Mouse (Mus musculus) hindbrain, embryonic 10.5 days (tissue): Measurements from ENCODE around the gene Lamb1. TPM values are rescaled to one million over a fixed set of nuclear protein-coding genes. Genes with fewer than 3 reads are reported as not detected.

Experiments used
- DNase-seq: peaks from one replicate; pipeline ENCODE4 v3.0.0-alpha.2; 2017; ENCODE audit warnings: low spot score
- H3K27ac ChIP-seq: fragments of 300-500 bp; sonication (generic); 2 replicates; pipeline ENCODE4 v1.5.1; 2016; ENCODE audit warnings: mild to moderate bottlenecking, moderate library complexity
- H3K27me3 ChIP-seq: fragments of 300-500 bp; sonication (generic); 2 replicates; pipeline ENCODE4 v1.6.1; 2016; ENCODE audit warnings: mild to moderate bottlenecking; ENCODE audit not compliant: poor library complexity, insufficient read depth, severe bottlenecking
- H3K36me3 ChIP-seq: fragments of 300-500 bp; sonication (generic); 2 replicates; pipeline ENCODE4 v1.6.1; 2016; ENCODE audit warnings: mild to moderate bottlenecking, moderate library complexity
- H3K4me1 ChIP-seq: fragments of 300-500 bp; sonication (generic); replicated peaks from 2 replicates; pipeline ENCODE4 v1.6.1; 2016; ENCODE audit warnings: mild to moderate bottlenecking
- H3K4me3 ChIP-seq: fragments of 300-500 bp; sonication (generic); 2 replicates; pipeline ENCODE4 v1.5.1; 2016; ENCODE audit warnings: mild to moderate bottlenecking, moderate library complexity
- H3K9me3 ChIP-seq: fragments of 300-500 bp; sonication (generic); 2 replicates; pipeline ENCODE4 v1.6.1; 2016; ENCODE audit warnings: mild to moderate bottlenecking, moderate library complexity
- WGBS: fragments of 180-500 bp; shearing (Covaris S2); methylation state at CpG from one replicate; pipeline ENCODE4 v1.1.7; 2016; 5-methylcytosine and 5-hydroxymethylcytosine counted together
- polyA plus RNA-seq: library from polyadenylated mRNA; unstranded; fragments of >200 nt; fragmentation: Nextera tagmentation; extraction: Ambion mirVana; gene quantifications from 2 replicates; pipeline ENCODE4 v1.2.1, GENCODE M21; 2016

Lamb1 gene
- polyA plus RNA-seq, result 21.8 and 23.7 TPM in 2 replicates

DNA sequence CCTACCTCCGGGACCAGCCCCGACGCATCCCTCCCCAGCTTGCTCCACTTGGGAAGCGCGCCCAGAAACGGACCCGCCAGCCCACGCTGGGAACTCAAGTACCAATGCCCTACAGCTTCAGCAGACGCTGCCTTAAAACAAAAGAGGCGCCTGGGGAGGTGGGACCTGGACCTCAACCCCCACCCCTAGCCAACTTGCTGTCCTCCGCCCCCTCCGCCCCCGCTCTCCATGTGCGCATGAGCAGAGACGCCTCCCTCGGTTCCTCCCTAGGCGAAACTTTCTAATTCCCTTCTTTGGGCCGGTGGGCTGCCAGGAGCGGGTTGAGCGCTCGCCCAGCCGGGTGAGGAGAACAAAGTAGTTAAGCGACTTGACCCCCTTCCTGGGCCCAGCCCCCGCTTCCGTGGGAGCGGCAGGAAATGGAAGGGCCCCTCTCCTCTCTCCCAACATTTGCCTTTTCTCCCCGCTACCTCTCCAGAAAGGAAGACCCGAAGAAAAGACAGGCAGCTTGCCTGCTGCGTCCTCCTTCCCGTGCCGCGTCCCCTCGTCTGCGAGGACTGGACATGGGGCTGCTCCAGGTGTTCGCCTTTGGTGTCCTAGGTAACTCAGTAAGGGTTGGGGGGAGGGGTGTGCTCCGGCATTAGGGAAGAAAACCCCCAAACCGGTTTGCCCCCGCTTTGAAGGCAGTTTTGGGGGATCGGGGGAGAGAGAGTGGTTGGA lies at the start of gene Lamb1:
Lamb1 (plus strand) TSS at position 230 of the 717 bp plus-strand sequence.
- Histone ChIP-seq H3K9me3 (no peaks in the 10 kb centered on the region), H3K36me3 (no peaks in the 10 kb centered on the region), H3K4me3 (peak within 1 kb of the TSS; percentile 53), H3K27ac (peak within 1 kb of the TSS; percentile 75), H3K4me1 (peaks cover 44% of the 10 kb centered on the region), H3K27me3 (peaks cover 66% of the 10 kb centered on the region)
- peak; percentile 71 for DNase-seq
- under 1% methylated on average over 39 of the region's 39 CpGs for WGBS

DNA sequence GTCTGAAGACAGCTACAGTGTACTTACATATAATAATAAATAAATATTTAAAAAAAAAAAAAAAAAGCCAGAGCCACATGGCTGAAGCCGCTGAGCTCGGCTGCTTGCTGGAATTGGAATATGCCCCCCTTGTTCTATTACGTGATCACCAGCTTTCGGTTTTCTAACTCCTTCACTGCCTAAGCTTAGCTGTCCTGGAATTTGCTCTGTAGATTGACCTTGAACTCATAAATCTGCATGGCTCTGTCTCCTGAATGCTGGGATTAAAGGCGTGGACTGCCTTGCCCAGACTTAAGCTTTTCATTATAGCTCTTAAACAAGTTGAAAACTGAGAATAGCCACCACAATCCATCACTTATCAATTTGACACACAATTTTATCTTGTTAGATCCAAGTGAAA lies 47.8 kb upstream of the Lamb1 start:
- 92% methylated on average over 5 of the region's 5 CpGs for WGBS
- Histone ChIP-seq H3K4me1 (peaks cover 2% of the 10 kb centered on the region; the same call in 1 of the 2 replicates), H3K9me3 (no peaks in the 10 kb centered on the region), H3K36me3 (no peaks in the 10 kb centered on the region), H3K27ac (no peak overlapping the region), H3K27me3 (no peaks in the 10 kb centered on the region; the same call in 1 of the 2 replicates), H3K4me3 (no peak overlapping the region)
- DNase-seq, result no peak

DNA sequence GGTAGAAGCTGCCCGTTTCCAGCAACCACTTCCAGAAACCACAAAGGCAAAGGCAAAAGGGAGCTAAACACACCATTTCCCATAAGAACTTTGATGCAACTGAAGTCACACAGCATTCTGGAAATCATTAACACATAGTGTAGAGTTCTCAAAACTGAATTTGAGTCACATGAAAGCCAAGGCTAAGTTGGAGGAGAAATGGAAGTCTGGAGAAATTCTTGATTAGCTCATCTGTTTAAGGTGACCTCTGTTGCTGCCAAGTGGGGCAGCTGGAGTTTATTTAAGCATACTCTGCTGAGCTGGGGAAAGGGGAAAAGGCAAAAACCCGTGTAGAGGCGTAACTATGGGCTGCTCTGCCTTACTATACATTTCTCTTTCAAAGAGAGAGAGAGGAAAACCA lies 46.3 kb upstream of the Lamb1 start:
- no peak for DNase-seq
- Histone ChIP-seq H3K36me3 (no peaks in the 10 kb centered on the region), H3K4me1 (peaks cover 10% of the 10 kb centered on the region; the same call in 1 of the 2 replicates), H3K4me3 (no peak overlapping the region), H3K27ac (no peak overlapping the region), H3K27me3 (no peaks in the 10 kb centered on the region; the same call in 1 of the 2 replicates), H3K9me3 (no peaks in the 10 kb centered on the region)
- 69% methylated on average over 3 of the region's 3 CpGs for WGBS

DNA sequence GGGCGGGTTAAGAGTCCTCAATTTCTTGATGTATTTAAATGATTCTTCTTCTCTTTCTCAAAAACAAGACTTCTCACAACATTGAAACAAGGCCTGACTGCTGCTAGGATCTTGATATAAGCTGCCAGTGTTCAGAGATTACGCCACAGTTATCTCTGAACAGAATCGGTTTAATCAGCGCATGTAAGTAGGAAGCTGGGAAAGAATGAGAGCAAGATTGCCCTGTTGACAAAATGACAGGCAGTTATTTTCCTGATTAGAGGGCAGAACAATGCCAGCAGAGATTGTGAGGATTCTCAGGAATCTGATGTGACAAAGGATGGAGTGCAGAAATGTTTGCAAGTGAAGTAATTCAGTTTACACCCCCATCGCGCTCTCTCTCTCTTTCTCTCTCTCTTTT lies 43.5 kb upstream of the Lamb1 start:
- no peak overlapping the region for H3K27ac ChIP-seq
- no peak overlapping the region for H3K4me3 ChIP-seq
- WGBS, result 82% methylated on average over 6 of the region's 6 CpGs
- H3K36me3 ChIP-seq, result no peaks in the 10 kb centered on the region
- no peak for DNase-seq
- peaks cover 10% of the 10 kb centered on the region; the same call in 1 of the 2 replicates for H3K4me1 ChIP-seq
- H3K9me3 ChIP-seq, result no peaks in the 10 kb centered on the region
- H3K27me3 ChIP-seq, result no peaks in the 10 kb centered on the region; the same call in 1 of the 2 replicates

DNA sequence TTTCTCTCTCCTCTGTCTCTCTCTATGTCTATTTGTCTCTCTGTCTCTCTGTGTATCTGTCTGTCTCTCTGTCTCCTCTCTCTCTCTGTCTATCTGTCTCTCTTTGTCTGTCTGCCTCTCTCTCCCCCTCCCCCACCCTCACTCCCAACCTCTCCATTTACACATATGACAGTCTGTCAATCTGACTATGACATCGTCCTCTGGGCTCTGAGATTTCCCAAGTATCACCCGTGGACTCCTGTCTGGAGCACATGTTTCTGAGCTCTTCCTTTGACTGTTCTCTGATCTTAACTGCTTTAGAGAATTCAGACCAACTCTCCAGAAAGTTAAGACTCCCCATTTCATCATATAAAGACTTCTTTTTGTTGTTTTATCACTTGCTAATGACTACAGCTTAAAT lies 42.8 kb upstream of the Lamb1 start:
- DNase-seq, result no peak
- Histone ChIP-seq H3K4me3 (no peak overlapping the region), H3K4me1 (peaks cover 10% of the 10 kb centered on the region; the same call in 1 of the 2 replicates), H3K9me3 (no peaks in the 10 kb centered on the region), H3K27me3 (no peaks in the 10 kb centered on the region; the same call in 1 of the 2 replicates), H3K27ac (no peak overlapping the region), H3K36me3 (no peaks in the 10 kb centered on the region)
- WGBS, result 43% methylated on average over 2 of the region's 2 CpGs

DNA sequence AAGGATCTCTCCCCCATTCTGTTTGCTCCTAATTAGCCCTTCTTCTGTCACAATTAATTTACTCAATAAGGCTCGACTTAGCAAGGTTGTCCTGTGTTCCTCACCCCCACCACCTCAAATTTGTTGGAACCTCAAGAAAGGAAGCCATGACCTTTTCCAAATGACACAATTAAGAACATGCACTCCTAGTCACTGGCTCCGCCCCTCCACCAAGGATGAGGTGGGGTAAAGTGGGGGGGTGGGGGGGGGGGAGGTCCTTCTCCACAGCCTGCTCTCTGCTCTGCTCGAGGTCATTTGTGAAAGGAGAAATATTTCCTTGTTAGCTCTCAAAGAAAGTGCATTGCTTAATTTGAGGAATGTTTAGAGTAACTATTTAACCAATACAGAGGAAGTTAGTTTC lies 42.3 kb upstream of the Lamb1 start:
- WGBS, result 28% methylated on average over 3 of the region's 3 CpGs
- Histone ChIP-seq H3K36me3 (no peaks in the 10 kb centered on the region), H3K9me3 (no peaks in the 10 kb centered on the region), H3K4me1 (peaks cover 10% of the 10 kb centered on the region; the same call in 1 of the 2 replicates), H3K27ac (no peak overlapping the region), H3K4me3 (no peak overlapping the region), H3K27me3 (no peaks in the 10 kb centered on the region; the same call in 1 of the 2 replicates)
- DNase-seq, result no peak

DNA sequence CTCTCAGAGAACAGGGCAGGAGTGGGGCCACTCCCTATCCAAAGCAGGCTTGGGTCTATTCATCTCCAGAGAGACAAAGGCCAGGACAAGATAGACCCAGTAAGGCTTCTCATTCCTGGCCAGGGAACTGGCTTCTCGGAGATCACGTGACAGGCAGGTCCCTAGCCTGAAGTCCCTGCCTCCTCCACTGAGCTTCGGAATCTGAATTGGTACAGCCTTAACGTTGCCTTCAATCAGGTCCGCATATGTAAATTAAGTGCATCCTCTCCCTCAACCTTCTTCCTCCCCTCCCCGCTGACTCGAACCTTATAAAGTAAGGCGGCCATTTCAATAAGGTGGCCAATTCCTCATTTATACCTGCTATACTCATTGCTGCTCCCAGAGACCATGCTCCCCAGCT lies 39.6 kb upstream of the Lamb1 start:
- DNase-seq, result no peak

DNA sequence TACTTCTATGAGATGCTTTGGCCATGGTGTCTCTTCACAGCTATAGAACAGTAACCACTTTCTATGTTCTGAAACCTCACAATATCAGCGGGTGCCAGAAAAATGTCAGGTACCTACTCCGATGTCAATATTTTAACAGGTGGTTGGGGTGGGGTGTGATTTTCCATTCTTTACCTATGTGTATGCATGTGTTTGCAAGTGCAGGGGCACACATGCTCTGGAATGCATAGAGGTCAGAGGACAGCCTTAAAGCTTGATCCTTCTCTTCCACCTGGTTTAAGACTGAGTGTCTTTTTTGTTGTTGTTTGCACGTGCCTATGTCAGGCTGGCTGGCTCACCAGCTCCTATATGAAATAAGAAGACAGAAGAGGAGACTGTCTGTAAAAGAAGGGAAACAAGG lies 37.9 kb upstream of the Lamb1 start:
- Histone ChIP-seq H3K4me3 (no peak overlapping the region), H3K4me1 (peaks cover 15% of the 10 kb centered on the region), H3K27ac (no peak overlapping the region), H3K27me3 (no peaks in the 10 kb centered on the region), H3K9me3 (no peaks in the 10 kb centered on the region), H3K36me3 (no peaks in the 10 kb centered on the region)
- no peak for DNase-seq
- 82% methylated on average over 3 of the region's 3 CpGs for WGBS

More for the DNA sequence above, 39.6 kb upstream of the Lamb1 start:
- no peaks in the 10 kb centered on the region for H3K9me3 ChIP-seq
- 46% methylated on average over 8 of the region's 8 CpGs for WGBS
- no peaks in the 10 kb centered on the region for H3K36me3 ChIP-seq
- no peaks in the 10 kb centered on the region for H3K27me3 ChIP-seq
- H3K27ac ChIP-seq, result no peak overlapping the region
- peaks cover 16% of the 10 kb centered on the region for H3K4me1 ChIP-seq
- no peak overlapping the region for H3K4me3 ChIP-seq

DNA sequence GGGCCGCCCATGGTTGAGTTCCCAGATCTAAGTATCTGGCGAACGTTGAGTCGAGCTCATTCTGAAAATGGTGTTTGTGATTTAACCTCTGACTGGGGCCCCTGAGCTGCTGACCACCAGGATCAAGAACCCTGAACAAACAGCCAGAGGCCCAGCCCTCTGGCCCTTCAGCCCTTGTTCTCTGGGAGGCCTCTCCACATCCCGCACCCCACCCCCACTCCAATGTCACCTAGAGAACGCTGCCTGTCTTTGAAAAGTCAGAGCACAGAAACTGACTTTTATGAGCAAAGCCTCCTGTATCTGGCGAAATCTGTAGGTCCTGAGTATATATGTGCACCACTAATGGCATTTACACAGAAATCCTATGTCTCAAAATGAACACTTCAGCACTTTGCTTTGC lies 36.2 kb upstream of the Lamb1 start:
- DNase-seq, result no peak
- no peak overlapping the region for H3K27ac ChIP-seq
- no peak overlapping the region for H3K4me3 ChIP-seq
- H3K9me3 ChIP-seq, result no peaks in the 10 kb centered on the region
- H3K36me3 ChIP-seq, result no peaks in the 10 kb centered on the region
- peaks cover 7% of the 10 kb centered on the region for H3K4me1 ChIP-seq
- H3K27me3 ChIP-seq, result no peaks in the 10 kb centered on the region
- 47% methylated on average over 7 of the region's 7 CpGs for WGBS

DNA sequence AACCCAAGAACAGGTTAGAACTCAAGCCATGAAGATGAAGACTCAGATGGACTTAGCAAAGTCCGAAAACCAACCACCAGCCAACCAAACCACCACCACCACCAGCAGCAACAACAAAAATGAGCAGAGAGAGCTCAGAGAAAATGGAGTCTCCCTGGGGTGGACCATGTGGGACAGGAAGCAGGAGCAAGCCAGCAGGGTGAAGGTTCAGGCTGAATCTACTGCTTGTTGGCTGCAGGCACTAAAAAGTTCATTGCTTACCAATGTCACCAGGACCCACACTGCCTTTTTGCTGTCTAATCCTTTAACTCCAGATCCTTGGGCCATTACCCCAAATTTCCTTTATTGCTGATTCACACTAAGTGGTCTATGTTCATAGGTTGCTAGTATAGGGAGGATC lies 32.4 kb upstream of the Lamb1 start:
- Histone ChIP-seq H3K36me3 (no peaks in the 10 kb centered on the region), H3K4me1 (peaks cover 18% of the 10 kb centered on the region), H3K27me3 (no peaks in the 10 kb centered on the region), H3K27ac (no peak overlapping the region), H3K4me3 (no peak overlapping the region), H3K9me3 (no peaks in the 10 kb centered on the region)
- DNase-seq, result no peak
- 92% methylated on average over 1 of the region's 1 CpGs for WGBS

DNA sequence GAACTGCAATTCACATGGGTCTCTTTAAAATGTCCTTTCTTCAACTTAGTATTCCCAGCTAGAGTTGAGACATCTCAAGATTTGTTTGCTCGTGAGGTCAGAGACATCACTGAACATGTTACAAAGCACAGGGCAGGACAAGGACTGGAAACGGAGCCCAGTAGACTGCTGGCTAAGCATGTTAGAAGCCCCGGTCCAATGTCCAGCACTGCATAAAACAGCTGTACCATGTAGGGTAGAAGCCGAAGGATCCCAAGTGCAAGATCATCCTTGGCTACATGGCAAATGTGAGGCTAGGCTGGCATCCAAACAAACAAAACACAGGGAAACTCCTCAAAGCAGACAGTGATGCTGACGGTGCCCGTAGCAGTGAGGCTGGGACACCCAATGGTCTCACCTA lies 30.0 kb upstream of the Lamb1 start:
- Histone ChIP-seq H3K27me3 (no peaks in the 10 kb centered on the region), H3K4me1 (peaks cover 11% of the 10 kb centered on the region), H3K9me3 (no peaks in the 10 kb centered on the region), H3K27ac (no peak overlapping the region), H3K36me3 (no peaks in the 10 kb centered on the region), H3K4me3 (no peak overlapping the region)
- no peak for DNase-seq
- WGBS, result 94% methylated on average over 6 of the region's 6 CpGs

DNA sequence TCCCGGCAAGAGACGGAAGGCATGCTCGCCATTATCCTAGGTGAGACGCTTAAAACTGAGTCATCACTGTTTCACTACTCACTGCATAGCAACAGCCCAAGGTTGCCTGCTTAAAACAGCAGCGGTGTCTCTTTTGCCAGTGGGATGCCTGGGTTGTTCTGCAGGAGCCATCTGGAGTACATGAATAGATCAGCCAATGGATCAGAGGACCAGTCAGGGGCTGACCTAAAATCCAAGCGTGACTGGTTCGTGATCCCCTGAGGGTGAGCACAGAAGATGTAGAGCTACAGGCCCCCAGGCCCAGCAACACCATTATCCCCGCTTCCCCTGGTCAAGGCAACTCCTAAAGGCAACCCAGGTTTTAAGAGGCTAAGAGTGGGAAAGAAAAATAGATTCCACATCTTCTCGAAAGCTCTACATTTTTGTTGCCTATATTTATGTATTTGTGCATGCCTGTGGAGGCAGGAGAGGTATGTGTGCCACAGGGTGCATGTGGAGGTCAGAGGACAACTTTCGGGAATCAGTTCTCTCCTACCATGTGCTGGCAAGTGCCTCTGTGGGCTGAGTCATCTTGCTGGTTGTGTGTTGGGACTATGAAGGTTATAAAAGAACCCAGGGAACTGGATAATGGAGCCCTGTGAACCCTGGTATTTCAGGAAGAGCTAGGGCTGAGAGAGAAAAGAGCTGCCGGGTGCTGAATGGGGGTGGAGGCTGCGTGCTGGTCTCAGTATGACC lies 28.0 kb upstream of the Lamb1 start:
- no peaks in the 10 kb centered on the region for H3K27me3 ChIP-seq

DNA sequence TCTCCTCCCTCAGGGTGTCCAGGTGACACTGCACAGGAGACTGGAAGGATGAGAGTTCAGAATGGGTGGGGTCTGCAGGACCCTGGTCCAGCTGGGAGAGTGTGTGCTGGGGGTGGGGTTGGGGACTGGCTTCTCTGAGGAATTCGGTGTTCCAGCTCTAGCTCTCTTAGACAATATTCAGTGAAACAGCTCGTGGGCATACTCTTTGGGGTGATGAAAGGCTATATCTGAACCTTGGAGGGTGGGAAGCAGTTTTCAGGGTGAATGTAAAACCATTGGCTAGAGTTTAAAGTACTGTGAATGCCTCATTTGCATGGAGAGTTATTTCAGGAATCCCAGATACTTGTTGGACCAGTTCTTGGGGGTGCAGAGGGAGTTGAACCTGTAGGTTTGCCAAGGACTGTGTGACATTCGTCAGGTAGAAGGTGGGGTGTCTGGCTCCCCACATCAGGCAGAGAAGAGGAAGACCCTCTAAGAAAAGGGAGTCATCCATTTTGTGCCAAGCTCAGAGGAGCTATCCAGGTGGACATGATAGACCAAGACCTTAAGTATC lies 25.9 kb upstream of the Lamb1 start:
- no peak overlapping the region for H3K4me3 ChIP-seq
- H3K4me1 ChIP-seq, result peaks cover 11% of the 10 kb centered on the region
- DNase-seq, result no peak
- H3K27me3 ChIP-seq, result no peaks in the 10 kb centered on the region
- H3K9me3 ChIP-seq, result no peaks in the 10 kb centered on the region
- no peak overlapping the region for H3K27ac ChIP-seq
- 73% methylated on average over 3 of the region's 3 CpGs for WGBS
- H3K36me3 ChIP-seq, result no peaks in the 10 kb centered on the region

More for the DNA sequence above, 28.0 kb upstream of the Lamb1 start:
- H3K9me3 ChIP-seq, result no peaks in the 10 kb centered on the region
- no peak overlapping the region for H3K4me3 ChIP-seq
- no peak overlapping the region for H3K27ac ChIP-seq
- peak; percentile 25 for DNase-seq
- no peaks in the 10 kb centered on the region for H3K36me3 ChIP-seq
- 57% methylated on average over 12 of the region's 12 CpGs for WGBS
- peaks cover 11% of the 10 kb centered on the region for H3K4me1 ChIP-seq
